Mouse (Mus musculus) heart, embryonic 16.5 days (tissue): ENCODE results near the gene Rcc1. TPM values are rescaled to one million over a fixed set of nuclear protein-coding genes. Genes with fewer than 3 reads are reported as not detected.
A peak's percentile ranks its signal among the peaks of the same experiment; 100 is the strongest.

ENCODE experiments used
- ATAC-seq: fragments of 200-750 bp; cut with Nextera tagmentation; replicated peaks from 2 replicates; pipeline ENCODE4 v1.8.0; 2017; ENCODE audit warnings: moderate number of reproducible peaks; ENCODE audit not compliant: insufficient read depth, low FRiP score; ENCODE audit errors: extremely low read depth
- H3K27ac ChIP-seq: fragments of 300-500 bp; sonication (generic); 2 replicates; pipeline ENCODE4 v1.5.1; 2014; ENCODE audit warnings: mild to moderate bottlenecking, low read length, control low read depth, moderate library complexity
- H3K27me3 ChIP-seq: fragments of 300-500 bp; sonication (generic); 2 replicates; pipeline ENCODE4 v1.6.1; 2014; ENCODE audit warnings: low read length, mixed read lengths; ENCODE audit not compliant: control insufficient read depth, insufficient read depth
- H3K36me3 ChIP-seq: fragments of 300-500 bp; sonication (generic); 2 replicates; pipeline ENCODE4 v1.6.1; 2014; ENCODE audit not compliant: control insufficient read depth, insufficient read depth
- H3K4me1 ChIP-seq: fragments of 300-500 bp; sonication (generic); 2 replicates; pipeline ENCODE4 v1.6.1; 2014; ENCODE audit warnings: low read length, mixed read lengths; ENCODE audit not compliant: control insufficient read depth, insufficient read depth
- H3K4me2 ChIP-seq: fragments of 300-500 bp; sonication (generic); 2 replicates; pipeline ENCODE4 v1.6.1; 2014; ENCODE audit warnings: low read depth, mild to moderate bottlenecking, control low read depth, low read length
- H3K4me3 ChIP-seq: fragments of 300-500 bp; sonication (generic); 2 replicates; pipeline ENCODE4 v1.5.1; 2014; ENCODE audit warnings: mild to moderate bottlenecking, control low read depth, low read length
- H3K9ac ChIP-seq: fragments of 300-500 bp; sonication (generic); 2 replicates; pipeline ENCODE4 v1.6.1; 2014; ENCODE audit warnings: low read length, control low read depth
- H3K9me3 ChIP-seq: fragments of 300-500 bp; sonication (generic); replicated peaks from 2 replicates; pipeline ENCODE4 v1.6.1; 2016; ENCODE audit warnings: low read length; ENCODE audit not compliant: control insufficient read depth
- WGBS: fragments of 180-500 bp; shearing (Covaris S2); extraction: QIAGEN DNeasy Blood & Tissue Kit; methylation state at CpG from one replicate; pipeline ENCODE4 v1.1.7; 2014; 5-methylcytosine and 5-hydroxymethylcytosine counted together
- polyA plus RNA-seq: library from polyadenylated mRNA; unstranded; fragments of >200 nt; fragmentation: Nextera tagmentation; extraction: Ambion mirVana; gene quantifications from 2 replicates; pipeline ENCODE4 v1.2.1, GENCODE M21; 2015

Gene Rcc1
- polyA plus RNA-seq, 1 experiment from 2014 or later: 44.4 TPM

- Histone ChIP-seq H3K27ac (no peak overlapping the region), H3K4me2 (no peak overlapping the region), H3K9me3 (no peaks in the 10 kb centered on the region), H3K36me3 (peaks cover 61% of the 10 kb centered on the region), H3K4me1 (no peaks in the 10 kb centered on the region), H3K4me3 (no peak overlapping the region), H3K27me3 (no peaks in the 10 kb centered on the region), H3K9ac (no peak overlapping the region)
- 80% methylated on average over 13 of the region's 13 CpGs for WGBS
- ATAC-seq: no peak
Measured at GRCm38 (mm10) chr4:132365450-132366060, 12.2 kb upstream of the Rcc1 start.

GRCm38 (mm10) chr4:132363487-132363886 is 10.1 kb upstream of the Rcc1 start:
- Histone ChIP-seq H3K9me3 (no peaks in the 10 kb centered on the region), H3K4me1 (peaks cover 9% of the 10 kb centered on the region), H3K9ac (no peak overlapping the region), H3K4me3 (no peak overlapping the region), H3K27ac (no peak overlapping the region), H3K27me3 (no peaks in the 10 kb centered on the region), H3K4me2 (no peak overlapping the region), H3K36me3 (peaks cover 58% of the 10 kb centered on the region)
- ATAC-seq: no peak
- 96% methylated on average over 11 of the region's 11 CpGs for WGBS

GRCm38 (mm10) chr4:132359510-132359909 is 6.1 kb upstream of the Rcc1 start:
- Histone ChIP-seq H3K4me2 (no peak overlapping the region), H3K27ac (peak overlapping the region; percentile 66), H3K4me1 (peaks cover 9% of the 10 kb centered on the region), H3K9ac (no peak overlapping the region), H3K9me3 (no peaks in the 10 kb centered on the region), H3K4me3 (no peak overlapping the region), H3K27me3 (no peaks in the 10 kb centered on the region), H3K36me3 (peaks cover 61% of the 10 kb centered on the region)
- ATAC-seq: peak; percentile 68
- 70% methylated on average over 4 of the region's 4 CpGs for WGBS

- H3K36me3 ChIP-seq: peaks cover 44% of the 10 kb centered on the region
- WGBS: 50% methylated on average over 12 of the region's 12 CpGs
- no peaks in the 10 kb centered on the region for H3K27me3 ChIP-seq
- H3K4me2 ChIP-seq: no peak overlapping the region
- H3K27ac ChIP-seq: no peak overlapping the region
- H3K9me3 ChIP-seq: no peaks in the 10 kb centered on the region
- no peak for ATAC-seq
- H3K4me1 ChIP-seq: peaks cover 23% of the 10 kb centered on the region
- no peak overlapping the region for H3K9ac ChIP-seq
- H3K4me3 ChIP-seq: no peak overlapping the region
Measured at GRCm38 (mm10) chr4:132356170-132356569, 2.8 kb upstream of the Rcc1 start.

- H3K4me2 ChIP-seq: no peak overlapping the region
- no peak overlapping the region for H3K27ac ChIP-seq
- no peaks in the 10 kb centered on the region for H3K27me3 ChIP-seq
- WGBS: 84% methylated on average over 3 of the region's 3 CpGs
- no peaks in the 10 kb centered on the region for H3K9me3 ChIP-seq
- no peak for ATAC-seq
- no peak overlapping the region for H3K9ac ChIP-seq
- no peak overlapping the region for H3K4me3 ChIP-seq
- H3K4me1 ChIP-seq: peaks cover 27% of the 10 kb centered on the region
- H3K36me3 ChIP-seq: peaks cover 45% of the 10 kb centered on the region
Measured at GRCm38 (mm10) chr4:132355403-132355802, 2.0 kb upstream of the Rcc1 start.

GRCm38 (mm10) chr4:132354571-132354970 is 1.2 kb upstream of the Rcc1 start:
- H3K9ac ChIP-seq: no peak overlapping the region
- H3K27ac ChIP-seq: peak overlapping the region; percentile 7; the same call in 1 of the 2 replicates
- no peaks in the 10 kb centered on the region for H3K9me3 ChIP-seq
- no peak for ATAC-seq
- H3K36me3 ChIP-seq: peaks cover 42% of the 10 kb centered on the region
- no peak overlapping the region for H3K4me2 ChIP-seq
- H3K4me1 ChIP-seq: peaks cover 25% of the 10 kb centered on the region
- no peaks in the 10 kb centered on the region for H3K27me3 ChIP-seq
- WGBS: 82% methylated on average over 4 of the region's 4 CpGs
- no peak overlapping the region for H3K4me3 ChIP-seq

- Histone ChIP-seq H3K4me1 (peaks cover 18% of the 10 kb centered on the region), H3K27me3 (no peaks in the 10 kb centered on the region), H3K27ac (peak overlapping the region; percentile 98), H3K9ac (peak overlapping the region; percentile 98), H3K4me2 (peak overlapping the region; percentile 89), H3K9me3 (no peaks in the 10 kb centered on the region), H3K4me3 (peak overlapping the region; percentile 95), H3K36me3 (peaks cover 29% of the 10 kb centered on the region)
- under 1% methylated on average over 14 of the region's 14 CpGs for WGBS
- ATAC-seq: no peak
Measured at GRCm38 (mm10) chr4:132352739-132353138, 666 bp downstream of the Rcc1 start.

- no peak overlapping the region for H3K27ac ChIP-seq
- H3K4me3 ChIP-seq: peak overlapping the region; percentile 95
- H3K4me2 ChIP-seq: peak overlapping the region; percentile 89
- H3K36me3 ChIP-seq: peaks cover 18% of the 10 kb centered on the region
- H3K9ac ChIP-seq: peak overlapping the region; percentile 98; the same call in 1 of the 2 replicates
- H3K9me3 ChIP-seq: no peaks in the 10 kb centered on the region
- no peak for ATAC-seq
- WGBS: 41% methylated on average over 1 of the region's 1 CpGs
- peaks cover 18% of the 10 kb centered on the region for H3K4me1 ChIP-seq
- H3K27me3 ChIP-seq: no peaks in the 10 kb centered on the region
Measured at GRCm38 (mm10) chr4:132351401-132351800, 2.0 kb downstream of the Rcc1 start.

- ATAC-seq: no peak
- H3K27me3 ChIP-seq: no peaks in the 10 kb centered on the region
- peaks cover 18% of the 10 kb centered on the region for H3K4me1 ChIP-seq
- H3K36me3 ChIP-seq: peaks cover 12% of the 10 kb centered on the region
- H3K4me2 ChIP-seq: no peak overlapping the region
- H3K27ac ChIP-seq: peak overlapping the region; percentile 14; the same call in 1 of the 2 replicates
- no peak overlapping the region for H3K9ac ChIP-seq
- no peak overlapping the region for H3K4me3 ChIP-seq
- H3K9me3 ChIP-seq: no peaks in the 10 kb centered on the region
- WGBS: 80% methylated on average over 3 of the region's 3 CpGs
Measured at GRCm38 (mm10) chr4:132350854-132351253, 2.6 kb downstream of the Rcc1 start.
